Mouse (Mus musculus): ENCODE measurements around the gene Runx1.

DNA sequence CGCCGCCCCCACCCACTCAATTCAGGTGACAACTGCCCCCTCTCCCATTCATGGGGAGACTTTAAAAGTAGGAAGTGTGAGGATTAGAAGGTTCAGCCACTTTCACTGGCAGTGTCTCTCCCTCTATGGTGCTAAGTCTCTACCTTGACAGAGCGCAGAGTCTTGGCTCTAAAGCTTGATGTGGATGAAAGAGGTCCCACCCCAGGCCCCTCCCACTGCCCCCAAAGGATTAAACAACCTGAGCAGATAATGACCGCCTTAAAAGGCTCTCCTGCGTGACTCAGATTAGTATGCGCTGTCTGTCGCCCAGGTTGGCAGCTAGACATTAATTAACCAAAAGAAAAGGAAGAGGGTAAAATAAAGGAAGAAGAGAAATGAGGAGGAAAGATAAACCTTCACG, 215.5 kb downstream of the Runx1 start:
- TF ChIP-seq CTCF (IDR thresholded peaks at IDR 0.05; ENCODE audit: control insufficient read depth, insufficient read depth, insufficient replicate concordance, low read depth, low read length), result no peak
- TF ChIP-seq POLR2A (IDR thresholded peaks at IDR 0.05; ENCODE audit: control insufficient read depth, low read depth, low read length), result no peak
